Mouse (Mus musculus) erythroblast, embryonic 14.5 days (primary cell): ENCODE measurements around the gene Tlx2.

Experiments
- GATA1 ChIP-seq: IDR thresholded peaks from 2 replicates; pipeline ENCODE4 v1.6.1; 2012; ENCODE audit warnings: low read length, inconsistent platforms, mixed read lengths
- TAL1 ChIP-seq: IDR thresholded peaks from 3 replicates; pipeline ENCODE4 v1.6.1; 2012; ENCODE audit warnings: low read length, inconsistent platforms, mixed read lengths

DNA sequence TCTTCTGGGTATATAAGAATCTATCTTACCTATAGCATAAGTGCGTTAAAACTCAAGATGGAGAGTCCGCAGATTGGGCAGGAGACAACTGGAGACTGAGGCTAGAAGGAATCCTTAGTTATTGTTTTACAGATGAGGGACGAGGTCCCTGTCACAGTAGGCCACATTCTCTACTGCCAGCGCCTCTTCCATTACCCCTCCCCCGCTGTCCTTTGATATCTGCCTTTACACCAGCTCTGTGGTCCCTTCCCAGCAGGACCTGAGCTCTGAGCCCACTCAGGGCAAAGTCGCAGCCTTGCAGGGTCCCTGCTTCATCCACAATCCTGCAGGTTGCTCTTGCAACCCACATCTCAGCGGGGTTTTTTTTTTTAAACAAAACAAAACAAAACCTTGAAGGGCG is 1.9 kb downstream of the Tlx2 start:
- no peak for TF ChIP-seq GATA1
- no peak for TF ChIP-seq TAL1
